Mouse (Mus musculus) G1E-ER4 (cell line): ENCODE data around the gene Hoxd4. TPM values are rescaled to one million over a fixed set of nuclear protein-coding genes. Genes with fewer than 3 reads are reported as not detected.

Experiments
- GATA1 ChIP-seq: IDR thresholded peaks from one replicate; pipeline ENCODE4 v1.8.0; 2012; ENCODE audit warnings: low read length, inconsistent platforms
- polyA plus RNA-seq: library from polyadenylated mRNA; stranded (reverse); fragments of >175 nt; gene quantifications from 2 replicates; pipeline ENCODE4 v1.2.3, GENCODE M21; 2012

The Hoxd4 gene
- polyA plus RNA-seq, 1 experiment, result not detected

- TF ChIP-seq GATA1, result no peak
These were observed 36.7 kb upstream of the Hoxd4 start, which contains the start of gene Hoxd12 for GRCm38 (mm10) chr2:74674881-74675665. Gene Hoxd12 (plus strand): TSS chr2:74675013.

DNA sequence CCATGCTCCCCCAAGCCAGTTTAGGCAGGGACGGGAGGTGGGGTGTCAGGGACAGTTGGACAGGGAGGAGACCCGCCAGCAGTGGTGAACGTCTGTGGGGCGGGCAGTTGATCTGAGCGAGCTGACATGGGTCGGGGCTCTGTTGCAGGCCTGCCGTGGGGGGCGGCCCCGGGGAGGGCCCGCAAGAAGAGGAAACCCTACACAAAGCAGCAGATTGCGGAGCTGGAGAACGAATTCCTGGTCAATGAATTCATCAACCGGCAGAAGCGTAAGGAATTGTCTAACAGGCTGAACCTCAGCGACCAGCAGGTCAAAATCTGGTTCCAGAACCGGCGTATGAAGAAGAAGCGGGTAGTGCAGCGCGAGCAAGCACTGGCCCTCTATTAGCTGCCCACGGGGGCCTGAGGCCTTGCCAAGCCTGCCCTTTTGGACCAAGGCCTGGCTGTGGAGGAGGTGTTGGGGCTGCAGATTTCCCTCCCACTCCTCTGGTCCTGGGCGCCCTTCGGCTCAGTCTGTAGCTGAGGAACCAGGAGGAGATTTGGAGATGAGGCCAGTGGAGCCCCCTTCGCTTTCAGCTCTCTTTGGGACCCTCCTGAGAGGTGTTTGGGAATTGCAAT is 36.0 kb upstream of the Hoxd4 start:
- TF ChIP-seq GATA1, result no peak

DNA sequence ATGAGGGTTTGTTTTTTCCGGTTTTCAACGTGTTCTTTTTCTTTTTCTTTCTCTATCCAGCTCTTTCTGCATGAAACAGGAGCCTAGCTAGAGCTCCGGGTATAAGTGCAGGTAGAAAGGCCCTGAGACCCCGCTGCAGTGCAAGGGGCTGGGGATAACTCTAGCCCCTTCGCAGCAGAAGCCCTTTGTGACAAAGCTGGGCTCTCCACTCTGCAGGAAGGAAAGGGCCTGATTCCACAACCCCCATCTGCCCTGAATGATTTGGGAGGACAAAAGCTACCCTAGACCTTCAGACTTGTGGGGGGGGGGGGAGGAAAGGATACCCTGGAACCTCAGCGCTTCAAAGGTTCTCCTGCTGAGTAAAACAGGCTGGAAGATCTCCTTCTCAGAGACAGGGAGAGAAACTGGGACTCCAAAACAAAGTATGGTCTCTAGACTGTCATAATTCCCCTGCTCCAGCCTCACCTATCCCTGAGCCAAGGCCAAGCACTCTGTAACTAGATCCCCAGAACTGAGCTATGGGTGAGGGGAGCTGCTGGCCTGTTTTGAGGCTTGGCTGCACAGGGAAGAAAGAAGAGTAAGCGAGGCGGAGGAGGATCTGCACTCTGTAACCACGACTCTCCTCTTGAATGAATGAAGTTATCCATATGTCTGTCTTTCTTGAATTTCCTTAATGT is 35.2 kb upstream of the Hoxd4 start:
- no peak for TF ChIP-seq GATA1

DNA sequence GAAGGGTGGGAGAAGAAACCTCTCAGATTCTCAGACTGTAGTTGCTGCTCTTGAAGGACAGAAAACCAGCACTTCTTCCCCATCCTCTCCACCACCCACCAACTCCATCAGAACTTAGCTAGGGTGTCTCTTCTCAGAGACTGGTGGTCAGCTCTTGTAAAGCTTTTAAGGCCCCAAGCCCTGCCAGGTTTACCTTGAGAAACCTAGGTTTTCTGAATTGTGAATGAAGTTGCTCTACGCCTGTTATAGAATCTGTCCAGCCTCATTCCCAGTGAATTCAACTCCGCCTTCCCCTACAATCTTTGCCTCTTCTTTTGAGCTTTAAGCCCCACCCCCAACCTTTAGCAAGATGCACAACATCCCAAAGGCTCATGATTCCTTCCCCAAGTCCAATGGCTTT is 34.6 kb upstream of the Hoxd4 start:
- TF ChIP-seq GATA1, result no peak

- no peak for TF ChIP-seq GATA1
These were observed 32.7 kb upstream of the Hoxd4 start, which contains the start of gene Hoxd11 for GRCm38 (mm10) chr2:74678891-74679595. Gene Hoxd11 (plus strand): TSS chr2:74679557.

- TF ChIP-seq GATA1, result no peak
These were observed 32.1 kb upstream of the Hoxd4 start for GRCm38 (mm10) chr2:74679596-74679971.

DNA sequence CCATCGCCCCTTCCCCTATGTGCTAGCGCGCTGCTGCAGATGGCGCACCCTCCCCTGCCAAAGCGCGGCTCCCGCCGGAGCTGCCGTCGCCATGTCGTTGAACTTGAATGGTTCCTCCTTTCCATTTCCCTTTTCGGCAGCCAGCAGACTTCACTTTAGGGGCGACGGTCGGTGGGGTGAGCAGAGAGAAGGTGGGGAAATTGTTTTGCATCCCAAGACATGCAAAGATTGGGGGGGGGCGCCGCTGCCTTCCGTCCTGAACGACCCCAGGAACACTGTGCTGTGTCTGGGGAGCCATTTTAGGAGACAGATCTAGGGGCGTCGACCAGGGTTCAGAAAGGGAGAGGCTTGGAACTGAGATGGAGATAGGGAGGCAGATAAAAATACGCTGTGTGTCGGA is 31.7 kb upstream of the Hoxd4 start:
- TF ChIP-seq GATA1, result no peak

GRCm38 (mm10) chr2:74680561-74681398 is 30.9 kb upstream of the Hoxd4 start:
- no peak for TF ChIP-seq GATA1

DNA sequence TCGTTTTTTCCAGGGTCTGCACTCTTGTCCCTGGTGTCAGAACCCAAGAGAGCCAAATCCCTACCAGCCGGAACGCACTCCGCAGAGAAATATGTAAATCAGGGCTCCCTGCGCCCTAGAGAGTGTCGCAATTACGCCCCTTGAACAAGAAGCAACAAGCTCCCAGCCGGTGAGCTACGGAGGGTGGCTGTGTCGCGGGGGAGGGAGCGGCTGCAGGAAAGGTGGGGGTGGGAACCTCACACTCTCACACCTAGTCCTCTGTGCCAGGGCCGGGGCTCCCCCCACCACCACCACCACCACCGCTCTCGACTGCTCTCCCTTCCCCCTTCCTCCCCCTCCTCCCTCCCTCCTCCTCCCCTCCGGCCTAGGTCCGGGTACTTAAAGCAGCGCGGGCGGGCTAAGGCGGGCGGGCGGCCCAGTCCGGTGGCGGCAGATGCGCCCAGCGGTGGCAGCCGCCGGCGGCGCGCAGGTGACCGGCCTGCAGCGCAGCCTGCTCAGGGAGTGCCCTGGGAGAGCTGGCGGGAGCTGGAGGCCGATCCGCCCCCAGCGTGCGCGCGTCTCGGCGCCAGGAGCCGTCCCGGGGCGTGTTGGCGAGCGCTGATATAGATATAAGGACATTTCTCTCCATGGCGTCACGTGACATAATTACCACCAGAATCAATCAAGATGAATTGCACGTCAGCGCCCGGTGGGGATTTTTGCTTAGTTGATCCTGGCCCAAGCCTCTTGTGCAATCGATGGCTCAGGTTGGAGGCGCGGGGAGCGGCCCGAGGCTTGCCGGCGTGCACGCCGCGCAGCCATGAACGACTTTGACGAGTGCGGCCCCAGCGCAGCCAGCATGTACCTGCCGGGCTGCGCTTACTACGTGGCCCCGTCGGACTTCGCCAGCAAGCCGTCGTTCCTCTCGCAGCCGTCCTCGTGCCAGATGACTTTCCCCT is 29.9 kb upstream of the Hoxd4 start:
- no peak for TF ChIP-seq GATA1

- no peak for TF ChIP-seq GATA1
These were observed 28.9 kb upstream of the Hoxd4 start for GRCm38 (mm10) chr2:74682796-74683195.

DNA sequence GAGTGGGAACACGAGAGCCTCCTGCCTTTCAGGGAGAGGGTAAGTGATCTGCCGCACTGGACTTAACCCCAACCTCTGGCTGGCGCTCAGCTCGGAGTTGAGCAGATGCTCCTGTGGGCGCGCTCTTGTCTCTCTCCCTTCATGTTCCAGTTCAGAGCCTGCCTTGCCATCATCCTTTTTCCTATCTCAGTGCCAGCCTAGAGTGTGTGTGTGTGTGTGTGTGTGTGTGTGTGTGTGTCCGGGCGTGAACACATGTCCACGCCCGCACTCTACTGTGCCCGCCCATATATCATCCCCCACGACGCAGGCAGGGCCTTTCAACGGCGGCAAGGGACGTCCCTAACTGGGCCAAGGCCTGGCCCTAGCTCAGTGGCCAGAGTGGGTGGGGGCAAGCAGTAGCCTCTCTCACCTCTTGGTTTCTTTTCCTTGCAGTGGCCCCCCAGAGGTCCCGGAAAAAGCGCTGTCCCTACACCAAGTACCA is 28.2 kb upstream of the Hoxd4 start:
- TF ChIP-seq GATA1, result no peak

GRCm38 (mm10) chr2:74684106-74684505 is 27.6 kb upstream of the Hoxd4 start:
- no peak for TF ChIP-seq GATA1

DNA sequence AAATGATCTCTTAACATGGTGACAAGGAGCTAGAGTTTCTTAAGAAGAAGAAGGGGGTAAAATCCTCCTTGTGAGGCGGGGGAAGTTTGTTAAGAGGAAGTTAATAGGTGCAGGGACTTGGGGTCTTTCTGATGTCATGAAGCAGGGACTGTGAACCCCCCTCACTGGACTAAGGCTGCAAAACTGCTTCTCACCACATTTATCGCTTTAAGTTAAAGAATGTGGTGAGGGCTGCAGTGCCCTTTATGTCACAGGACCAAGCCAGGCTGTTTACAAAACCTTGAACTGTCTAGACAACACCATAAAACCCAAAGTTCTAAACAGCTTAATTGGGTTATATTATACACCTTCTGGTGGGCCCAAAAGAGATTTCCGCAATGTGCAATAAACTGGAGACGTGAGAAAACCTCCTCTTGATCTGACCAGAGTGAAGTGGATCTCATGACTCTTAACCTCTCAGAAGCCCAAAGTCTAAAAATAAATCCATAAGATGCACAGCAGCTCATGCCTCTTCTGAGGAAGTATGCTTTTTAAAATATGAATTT is 26.6 kb upstream of the Hoxd4 start:
- no peak for TF ChIP-seq GATA1

- TF ChIP-seq GATA1, result no peak
These were observed 25.3 kb upstream of the Hoxd4 start for GRCm38 (mm10) chr2:74686301-74686987.
